Mouse (Mus musculus): ENCODE data around the gene Smco3.

DNA sequence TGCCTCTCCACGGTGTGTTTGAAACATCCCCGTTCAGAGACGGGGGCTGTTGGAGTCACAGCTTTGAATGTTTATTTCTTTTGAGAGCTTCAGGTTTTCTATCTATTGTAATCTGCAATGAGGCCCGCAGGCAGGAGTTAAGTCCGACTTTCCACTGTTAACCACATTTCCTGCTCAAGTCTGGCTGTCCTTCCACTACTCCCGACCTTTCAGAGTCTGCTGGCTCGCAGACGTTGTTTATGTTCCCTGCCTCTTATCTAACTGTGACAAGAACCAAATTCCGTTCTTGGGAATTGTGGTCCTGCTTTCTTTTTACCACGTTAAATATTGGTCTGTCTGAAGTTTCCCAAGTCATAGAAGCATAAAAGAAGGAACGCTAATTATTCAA is 22.6 kb upstream of the Smco3 start:
- TF ChIP-seq EP300 (IDR thresholded peaks at IDR 0.05; ENCODE audit: insufficient read depth, low read depth, low read length) = no peak
- no peak for TF ChIP-seq POLR2A (IDR thresholded peaks at IDR 0.05; ENCODE audit: insufficient read depth, low read length)
